Mouse (Mus musculus): ENCODE data around the gene Ctbp2. TPM values are rescaled to one million over a fixed set of nuclear protein-coding genes. Genes with fewer than 3 reads are reported as not detected.
A peak's percentile ranks its signal among the peaks of the same experiment; 100 is the strongest.

Ctbp2 gene
- polyA plus RNA-seq, 1 experiment from 2014 or later = 129 TPM

GRCm38 (mm10) chr7:133041784-133042183, 82.4 kb downstream of the Ctbp2 start:
- no peak overlapping the region for H3K4me3 ChIP-seq (ENCODE audit: low read depth, low read length)
- H3K4me1 ChIP-seq (ENCODE audit: control insufficient read depth, insufficient read depth, low read length) = peaks cover 11% of the 10 kb centered on the region
- ATAC-seq (replicated peaks; ENCODE audit: insufficient number of reproducible peaks, low FRiP score, low TSS enrichment, low read depth) (no peak), DNase-seq (ENCODE audit: low spot score) (no peak)
- H3K27me3 ChIP-seq (ENCODE audit: control insufficient read depth, insufficient read depth, low read length) = no peaks in the 10 kb centered on the region
- no peak overlapping the region for H3K4me2 ChIP-seq (ENCODE audit: low read depth, low read length)
- no peak overlapping the region for H3K9ac ChIP-seq (replicated peaks; ENCODE audit: low read length)
- H3K27ac ChIP-seq (replicated peaks; ENCODE audit: low read depth, low read length) = no peak overlapping the region
- H3K9me3 ChIP-seq (replicated peaks; ENCODE audit: control insufficient read depth, low read length) = no peaks in the 10 kb centered on the region
- WGBS = 66% methylated on average over 3 of the region's 3 CpGs
- no peaks in the 10 kb centered on the region for H3K36me3 ChIP-seq (replicated peaks; ENCODE audit: control insufficient read depth, insufficient read depth, low read depth, low read length)

GRCm38 (mm10) chr7:133040688-133041345, 83.3 kb downstream of the Ctbp2 start:
- H3K9me3 ChIP-seq (replicated peaks; ENCODE audit: control insufficient read depth, low read length) = no peaks in the 10 kb centered on the region
- H3K27ac ChIP-seq (replicated peaks; ENCODE audit: low read depth, low read length) = no peak overlapping the region
- no peaks in the 10 kb centered on the region for H3K27me3 ChIP-seq (ENCODE audit: control insufficient read depth, insufficient read depth, low read length)
- DNase-seq (ENCODE audit: low spot score) (no peak), ATAC-seq (replicated peaks; ENCODE audit: insufficient number of reproducible peaks, low FRiP score, low TSS enrichment, low read depth) (no peak)
- no peak overlapping the region for H3K4me2 ChIP-seq (ENCODE audit: low read depth, low read length)
- H3K36me3 ChIP-seq (replicated peaks; ENCODE audit: control insufficient read depth, insufficient read depth, low read depth, low read length) = no peaks in the 10 kb centered on the region
- H3K4me3 ChIP-seq (ENCODE audit: low read depth, low read length) = no peak overlapping the region
- H3K4me1 ChIP-seq (ENCODE audit: control insufficient read depth, insufficient read depth, low read length) = peaks cover 14% of the 10 kb centered on the region
- H3K9ac ChIP-seq (replicated peaks; ENCODE audit: low read length) = no peak overlapping the region
- WGBS = 75% methylated on average over 3 of the region's 3 CpGs

GRCm38 (mm10) chr7:133039556-133040255, 84.4 kb downstream of the Ctbp2 start:
- H3K9ac ChIP-seq (replicated peaks; ENCODE audit: low read length) = no peak overlapping the region
- H3K27ac ChIP-seq (replicated peaks; ENCODE audit: low read depth, low read length) = 0 out of 2 replicates have a peak overlapping the region, but pooled peaks have one; percentile 2
- H3K27me3 ChIP-seq (ENCODE audit: control insufficient read depth, insufficient read depth, low read length) = no peaks in the 10 kb centered on the region
- no peak overlapping the region for H3K4me2 ChIP-seq (ENCODE audit: low read depth, low read length)
- 70% methylated on average over 3 of the region's 3 CpGs for WGBS
- DNase-seq (ENCODE audit: low spot score) (no peak), ATAC-seq (replicated peaks; ENCODE audit: insufficient number of reproducible peaks, low FRiP score, low TSS enrichment, low read depth) (no peak)
- no peaks in the 10 kb centered on the region for H3K36me3 ChIP-seq (replicated peaks; ENCODE audit: control insufficient read depth, insufficient read depth, low read depth, low read length)
- no peaks in the 10 kb centered on the region for H3K9me3 ChIP-seq (replicated peaks; ENCODE audit: control insufficient read depth, low read length)
- H3K4me3 ChIP-seq (ENCODE audit: low read depth, low read length) = no peak overlapping the region
- H3K4me1 ChIP-seq (ENCODE audit: control insufficient read depth, insufficient read depth, low read length) = peaks cover 18% of the 10 kb centered on the region

- Histone ChIP-seq H3K36me3 (replicated peaks; ENCODE audit: control insufficient read depth, insufficient read depth, low read depth, low read length) (no peaks in the 10 kb centered on the region), H3K9ac (replicated peaks; ENCODE audit: low read length) (peak overlapping the region; percentile 9; the same call in 1 of the 2 replicates), H3K27ac (replicated peaks; ENCODE audit: low read depth, low read length) (peak overlapping the region; percentile 52), H3K4me1 (ENCODE audit: control insufficient read depth, insufficient read depth, low read length) (peaks cover 25% of the 10 kb centered on the region), H3K27me3 (ENCODE audit: control insufficient read depth, insufficient read depth, low read length) (no peaks in the 10 kb centered on the region), H3K4me2 (ENCODE audit: low read depth, low read length) (peak overlapping the region; percentile 11; the same call in 1 of the 2 replicates), H3K4me3 (ENCODE audit: low read depth, low read length) (no peak overlapping the region), H3K9me3 (replicated peaks; ENCODE audit: control insufficient read depth, low read length) (no peaks in the 10 kb centered on the region)
- DNase-seq (ENCODE audit: low spot score) (peak; percentile 65), ATAC-seq (replicated peaks; ENCODE audit: insufficient number of reproducible peaks, low FRiP score, low TSS enrichment, low read depth) (no peak; the same call in 1 of the 2 replicates)
- WGBS = 22% methylated on average over 4 of the region's 4 CpGs
These were observed 86.5 kb downstream of the Ctbp2 start for GRCm38 (mm10) chr7:133037618-133038017.

- Histone ChIP-seq H3K4me3 (ENCODE audit: low read depth, low read length) (no peak overlapping the region), H3K27ac (replicated peaks; ENCODE audit: low read depth, low read length) (peak overlapping the region; percentile 52), H3K4me2 (ENCODE audit: low read depth, low read length) (peak overlapping the region; percentile 11; the same call in 1 of the 2 replicates), H3K36me3 (replicated peaks; ENCODE audit: control insufficient read depth, insufficient read depth, low read depth, low read length) (no peaks in the 10 kb centered on the region), H3K27me3 (ENCODE audit: control insufficient read depth, insufficient read depth, low read length) (no peaks in the 10 kb centered on the region), H3K9ac (replicated peaks; ENCODE audit: low read length) (no peak overlapping the region), H3K4me1 (ENCODE audit: control insufficient read depth, insufficient read depth, low read length) (peaks cover 26% of the 10 kb centered on the region), H3K9me3 (replicated peaks; ENCODE audit: control insufficient read depth, low read length) (no peaks in the 10 kb centered on the region)
- DNase-seq (ENCODE audit: low spot score) = peak; percentile 91
- WGBS = 20% methylated on average over 5 of the region's 5 CpGs
- peak; percentile 36 for ATAC-seq (replicated peaks; ENCODE audit: insufficient number of reproducible peaks, low FRiP score, low TSS enrichment, low read depth)
These were observed 86.9 kb downstream of the Ctbp2 start for GRCm38 (mm10) chr7:133037217-133037616.

GRCm38 (mm10) chr7:133035901-133036300, 88.3 kb downstream of the Ctbp2 start:
- no peak overlapping the region for H3K9ac ChIP-seq (replicated peaks; ENCODE audit: low read length)
- no peaks in the 10 kb centered on the region for H3K27me3 ChIP-seq (ENCODE audit: control insufficient read depth, insufficient read depth, low read length)
- ATAC-seq (replicated peaks; ENCODE audit: insufficient number of reproducible peaks, low FRiP score, low TSS enrichment, low read depth) (no peak), DNase-seq (ENCODE audit: low spot score) (no peak)
- no peak overlapping the region for H3K4me2 ChIP-seq (ENCODE audit: low read depth, low read length)
- no peak overlapping the region for H3K4me3 ChIP-seq (ENCODE audit: low read depth, low read length)
- H3K9me3 ChIP-seq (replicated peaks; ENCODE audit: control insufficient read depth, low read length) = no peaks in the 10 kb centered on the region
- no peaks in the 10 kb centered on the region for H3K36me3 ChIP-seq (replicated peaks; ENCODE audit: control insufficient read depth, insufficient read depth, low read depth, low read length)
- H3K4me1 ChIP-seq (ENCODE audit: control insufficient read depth, insufficient read depth, low read length) = peaks cover 26% of the 10 kb centered on the region
- no peak overlapping the region for H3K27ac ChIP-seq (replicated peaks; ENCODE audit: low read depth, low read length)

- Histone ChIP-seq H3K27ac (replicated peaks; ENCODE audit: low read depth, low read length) (no peak overlapping the region; the same call in 1 of the 2 replicates), H3K4me1 (ENCODE audit: control insufficient read depth, insufficient read depth, low read length) (peaks cover 21% of the 10 kb centered on the region)
- 45% methylated on average over 9 of the region's 9 CpGs for WGBS
These were observed 91.5 kb downstream of the Ctbp2 start for GRCm38 (mm10) chr7:133032589-133033203.

More at GRCm38 (mm10) chr7:133032589-133033203, 91.5 kb downstream of the Ctbp2 start:
- Histone ChIP-seq H3K9ac (replicated peaks; ENCODE audit: low read length) (no peak overlapping the region), H3K27me3 (ENCODE audit: control insufficient read depth, insufficient read depth, low read length) (no peaks in the 10 kb centered on the region), H3K4me2 (ENCODE audit: low read depth, low read length) (no peak overlapping the region), H3K36me3 (replicated peaks; ENCODE audit: control insufficient read depth, insufficient read depth, low read depth, low read length) (no peaks in the 10 kb centered on the region), H3K4me3 (ENCODE audit: low read depth, low read length) (no peak overlapping the region), H3K9me3 (replicated peaks; ENCODE audit: control insufficient read depth, low read length) (no peaks in the 10 kb centered on the region)
- ATAC-seq (replicated peaks; ENCODE audit: insufficient number of reproducible peaks, low FRiP score, low TSS enrichment, low read depth) (peak; percentile 63), DNase-seq (ENCODE audit: low spot score) (peak; percentile 84)

Data from embryonic facial prominence, embryonic 11.5 days (tissue).